Mouse (Mus musculus) heart, embryonic 13.5 days (tissue): ENCODE data around the gene Ccdc51. TPM values are rescaled to one million over a fixed set of nuclear protein-coding genes. Genes with fewer than 3 reads are reported as not detected.
A peak's percentile ranks its signal among the peaks of the same experiment; 100 is the strongest.

Source experiments
- ATAC-seq: fragments of 200-750 bp; cut with Nextera tagmentation; 2 replicates; pipeline ENCODE4 v1.8.0; 2017; ENCODE audit warnings: moderate TSS enrichment; ENCODE audit not compliant: insufficient number of reproducible peaks, low FRiP score, low TSS enrichment; ENCODE audit errors: extremely low read depth
- H3K27ac ChIP-seq: fragments of 300-500 bp; sonication (generic); replicated peaks from 2 replicates; pipeline ENCODE4 v1.5.1; 2015; ENCODE audit warnings: moderate library complexity, mild to moderate bottlenecking, inconsistent platforms
- H3K27me3 ChIP-seq: fragments of 300-500 bp; sonication (generic); replicated peaks from 2 replicates; pipeline ENCODE4 v1.6.1; 2015; ENCODE audit warnings: mild to moderate bottlenecking, inconsistent platforms
- H3K36me3 ChIP-seq: fragments of 300-500 bp; sonication (generic); 2 replicates; pipeline ENCODE4 v1.6.1; 2015; ENCODE audit warnings: mild to moderate bottlenecking, inconsistent platforms
- H3K4me1 ChIP-seq: fragments of 300-500 bp; sonication (generic); 2 replicates; pipeline ENCODE4 v1.6.1; 2015; ENCODE audit warnings: inconsistent platforms
- H3K4me2 ChIP-seq: fragments of 300-500 bp; sonication (generic); 2 replicates; pipeline ENCODE4 v1.6.1; 2015; ENCODE audit warnings: inconsistent platforms, mild to moderate bottlenecking, moderate library complexity
- H3K4me3 ChIP-seq: fragments of 300-500 bp; sonication (generic); 2 replicates; pipeline ENCODE4 v1.5.1; 2015; ENCODE audit warnings: moderate library complexity, mild to moderate bottlenecking, inconsistent platforms
- H3K9ac ChIP-seq: fragments of 300-500 bp; sonication (generic); 2 replicates; pipeline ENCODE4 v1.6.1; 2015; ENCODE audit warnings: inconsistent platforms, mild to moderate bottlenecking, moderate library complexity
- H3K9me3 ChIP-seq: fragments of 300-500 bp; sonication (generic); 2 replicates; pipeline ENCODE4 v1.6.1; 2016; ENCODE audit warnings: inconsistent platforms
- WGBS: fragments of 180-500 bp; shearing (Covaris S2); methylation state at CpG from one replicate; pipeline ENCODE4 v1.1.7; 2015; ENCODE audit warnings: mixed read lengths; 5-methylcytosine and 5-hydroxymethylcytosine counted together
- polyA plus RNA-seq: library from polyadenylated mRNA; unstranded; fragments of >200 nt; fragmentation: Nextera tagmentation; extraction: Ambion mirVana; gene quantifications from 2 replicates; pipeline ENCODE4 v1.2.1, GENCODE M21; 2015

Ccdc51 gene
- polyA plus RNA-seq, 1 experiment from 2014 or later = 12.4 TPM

- ATAC-seq = no peak
- no peak overlapping the region for H3K27ac ChIP-seq
- peaks cover 13% of the 10 kb centered on the region for H3K4me1 ChIP-seq
- H3K27me3 ChIP-seq = no peaks in the 10 kb centered on the region
- WGBS = 69% methylated on average over 3 of the region's 3 CpGs
- no peak overlapping the region for H3K4me3 ChIP-seq
- H3K9ac ChIP-seq = no peak overlapping the region
- no peak overlapping the region for H3K4me2 ChIP-seq
- H3K9me3 ChIP-seq = no peaks in the 10 kb centered on the region
- peaks cover 55% of the 10 kb centered on the region for H3K36me3 ChIP-seq
Observed at GRCm38 (mm10) chr9:109050674-109050997, 31.7 kb upstream of the Ccdc51 start.

- Histone ChIP-seq H3K27me3 (no peaks in the 10 kb centered on the region), H3K27ac (no peak overlapping the region), H3K4me2 (no peak overlapping the region), H3K9me3 (no peaks in the 10 kb centered on the region), H3K4me3 (no peak overlapping the region), H3K36me3 (peaks cover 59% of the 10 kb centered on the region), H3K4me1 (peaks cover 13% of the 10 kb centered on the region), H3K9ac (no peak overlapping the region)
- ATAC-seq = no peak
- 86% methylated on average over 13 of the region's 13 CpGs for WGBS
Observed at GRCm38 (mm10) chr9:109051011-109051501, 31.2 kb upstream of the Ccdc51 start.

DNA sequence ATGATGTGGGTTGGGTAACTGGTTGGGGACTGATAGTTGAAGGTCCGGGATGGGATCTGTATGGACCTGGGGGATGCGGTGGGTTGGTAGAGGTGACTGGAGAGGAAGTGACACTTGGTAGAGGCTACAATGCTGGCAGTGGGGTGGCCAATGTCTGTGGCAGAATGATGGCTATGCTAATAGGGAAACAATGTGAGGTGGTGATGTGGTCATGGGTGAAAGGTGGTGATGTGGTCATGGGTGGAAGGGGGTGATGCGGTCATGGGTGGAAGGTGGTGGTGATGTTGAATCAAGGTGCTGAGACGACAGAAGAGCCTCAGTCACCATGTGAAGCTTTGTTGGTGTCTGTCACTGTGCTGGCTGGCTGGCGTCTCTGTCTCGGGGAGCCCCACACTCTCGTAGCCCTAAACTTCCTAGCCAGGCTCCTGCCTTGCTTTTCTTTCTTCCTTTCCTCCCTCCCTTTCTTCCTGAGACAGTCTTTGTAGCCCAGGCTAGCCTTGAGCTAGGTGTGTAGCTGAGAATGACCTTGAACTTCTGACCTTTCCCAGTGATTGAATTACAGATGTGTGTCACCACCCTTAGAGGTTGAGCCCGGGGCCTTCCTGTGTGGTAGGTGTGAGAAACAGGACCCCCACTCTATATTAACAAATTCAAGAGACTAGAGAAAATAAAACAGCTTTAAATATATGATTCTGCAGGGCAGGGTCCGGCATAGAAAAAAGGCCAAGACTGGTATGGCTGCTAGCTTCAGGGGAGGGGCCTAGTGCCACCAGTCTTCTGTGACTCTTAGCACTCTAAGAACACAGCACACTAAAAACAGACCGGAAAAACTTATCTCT, 30.4 kb upstream of the Ccdc51 start:
- H3K4me1 ChIP-seq = peaks cover 13% of the 10 kb centered on the region
- no peak for ATAC-seq
- H3K9me3 ChIP-seq = no peaks in the 10 kb centered on the region
- 80% methylated on average over 10 of the region's 10 CpGs for WGBS
- peaks cover 60% of the 10 kb centered on the region for H3K36me3 ChIP-seq
- H3K4me3 ChIP-seq = no peak overlapping the region
- H3K9ac ChIP-seq = no peak overlapping the region
- H3K27ac ChIP-seq = no peak overlapping the region
- H3K4me2 ChIP-seq = no peak overlapping the region
- no peaks in the 10 kb centered on the region for H3K27me3 ChIP-seq

DNA sequence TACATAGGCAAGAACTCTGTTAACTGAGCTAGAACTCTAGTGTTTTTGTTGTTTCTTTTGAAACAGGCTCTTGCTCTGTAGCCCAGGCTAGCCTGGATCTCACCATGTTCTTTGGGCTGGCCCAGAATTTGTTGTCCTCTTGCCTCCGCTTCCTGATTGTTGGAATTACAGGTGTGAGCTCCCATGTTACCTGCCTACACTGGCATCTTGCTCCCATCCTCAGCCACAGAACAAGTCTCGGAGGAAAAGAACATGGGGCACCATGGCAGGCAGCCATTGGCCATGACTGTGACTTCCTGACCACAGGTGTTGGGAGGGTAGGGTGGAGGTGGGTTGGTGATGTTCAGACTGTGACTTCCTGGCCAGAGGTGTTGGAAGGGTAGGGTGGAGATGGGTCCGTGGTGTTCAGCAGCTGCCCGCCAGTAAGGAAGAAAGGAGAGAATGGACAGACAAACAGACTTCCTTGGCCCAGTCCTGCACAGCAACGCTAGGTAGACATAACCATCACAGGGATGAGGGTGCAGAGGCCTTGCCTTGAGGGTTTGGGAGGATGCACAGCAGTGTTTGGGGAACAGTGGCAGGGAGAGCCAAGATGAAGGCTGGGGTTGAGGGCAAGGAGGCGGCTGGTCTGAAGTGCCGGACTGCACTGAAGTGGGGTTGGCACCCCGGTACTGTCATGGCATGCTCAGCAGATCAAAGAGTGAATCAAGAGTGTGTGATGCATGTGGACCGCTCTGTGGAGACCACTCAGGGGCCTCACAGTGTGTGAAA, 29.6 kb upstream of the Ccdc51 start:
- no peaks in the 10 kb centered on the region for H3K27me3 ChIP-seq
- no peak overlapping the region for H3K4me2 ChIP-seq
- no peak for ATAC-seq
- no peaks in the 10 kb centered on the region for H3K9me3 ChIP-seq
- no peak overlapping the region for H3K9ac ChIP-seq
- no peak overlapping the region for H3K4me3 ChIP-seq
- 83% methylated on average over 9 of the region's 9 CpGs for WGBS
- H3K36me3 ChIP-seq = peaks cover 68% of the 10 kb centered on the region
- H3K4me1 ChIP-seq = peaks cover 13% of the 10 kb centered on the region
- no peak overlapping the region for H3K27ac ChIP-seq

- no peaks in the 10 kb centered on the region for H3K9me3 ChIP-seq
- H3K27me3 ChIP-seq = no peaks in the 10 kb centered on the region
- H3K4me3 ChIP-seq = no peak overlapping the region
- no peak overlapping the region for H3K9ac ChIP-seq
- WGBS = 77% methylated on average over 3 of the region's 3 CpGs
- H3K4me2 ChIP-seq = no peak overlapping the region
- H3K27ac ChIP-seq = no peak overlapping the region
- peaks cover 18% of the 10 kb centered on the region for H3K4me1 ChIP-seq
- H3K36me3 ChIP-seq = peaks cover 68% of the 10 kb centered on the region
- ATAC-seq = no peak
Observed at GRCm38 (mm10) chr9:109053366-109053765, 28.9 kb upstream of the Ccdc51 start.

DNA sequence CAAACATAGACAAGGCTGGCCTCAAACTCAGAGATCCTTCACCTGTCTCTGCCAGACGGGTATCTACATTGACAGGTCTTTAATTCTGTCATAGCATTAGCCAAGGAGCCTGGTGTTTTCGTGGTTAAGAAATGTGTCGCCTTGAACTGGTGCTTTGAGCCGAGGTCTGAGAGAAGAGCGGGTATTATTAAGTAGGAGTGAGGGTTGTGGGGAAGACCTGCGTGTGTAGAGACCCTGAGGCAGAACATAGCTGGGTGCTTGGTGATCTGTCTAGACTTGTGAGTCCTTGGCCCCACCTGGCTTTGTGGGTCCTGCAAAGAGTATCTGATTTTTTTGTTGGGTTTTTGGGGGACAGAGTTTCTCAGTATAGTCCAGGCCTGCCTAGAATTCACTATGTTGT, 28.4 kb upstream of the Ccdc51 start:
- peaks cover 23% of the 10 kb centered on the region for H3K4me1 ChIP-seq
- no peaks in the 10 kb centered on the region for H3K27me3 ChIP-seq
- ATAC-seq = no peak
- peak overlapping the region; percentile 78; the same call in 1 of the 2 replicates for H3K27ac ChIP-seq
- 66% methylated on average over 6 of the region's 6 CpGs for whole genome bisulfite sequencing
- no peak overlapping the region for H3K9ac ChIP-seq
- no peak overlapping the region for H3K4me2 ChIP-seq
- no peak overlapping the region for H3K4me3 ChIP-seq
- peaks cover 68% of the 10 kb centered on the region for H3K36me3 ChIP-seq
- no peaks in the 10 kb centered on the region for H3K9me3 ChIP-seq

GRCm38 (mm10) chr9:109054712-109055111, 27.6 kb upstream of the Ccdc51 start:
- WGBS = 6% methylated on average over 7 of the region's 7 CpGs
- H3K27me3 ChIP-seq = no peaks in the 10 kb centered on the region
- H3K9ac ChIP-seq = peak overlapping the region; percentile 67

DNA sequence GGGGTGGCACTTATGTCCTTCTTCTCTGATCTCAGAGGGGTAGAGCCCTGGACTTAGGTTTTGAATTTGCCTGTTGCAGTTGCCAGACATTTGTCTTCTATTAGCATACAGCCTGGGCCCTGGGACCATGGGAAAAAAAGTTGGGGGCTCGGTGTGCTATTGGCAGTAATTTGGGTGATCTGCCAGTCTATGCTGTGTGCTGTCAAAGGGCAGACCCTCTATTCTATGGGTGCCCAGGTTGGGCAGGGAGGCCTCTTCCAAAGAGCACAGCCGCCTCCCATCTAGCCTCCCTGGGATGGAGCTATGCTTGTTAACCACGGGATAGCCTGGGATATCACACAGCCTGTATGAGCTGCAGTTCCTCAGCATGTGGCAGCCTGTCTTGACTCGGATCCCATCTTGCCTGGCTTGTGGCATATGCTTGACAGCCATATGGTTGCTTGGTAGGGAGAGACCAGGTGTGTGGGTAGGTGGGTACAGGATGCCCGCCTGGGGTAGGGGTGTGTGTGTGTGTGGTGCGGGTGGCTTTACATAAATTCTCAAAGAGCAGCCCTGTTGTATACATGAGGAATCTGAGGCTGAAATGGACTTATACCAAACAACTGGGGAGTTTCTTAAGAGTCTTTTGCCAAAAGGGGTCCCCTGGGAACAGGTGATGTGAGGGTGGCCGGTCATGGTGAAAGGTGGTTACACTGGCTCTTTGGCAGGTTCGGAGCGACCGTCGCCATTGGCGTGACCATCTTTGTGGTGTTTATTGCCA, 26.8 kb upstream of the Ccdc51 start:
- Histone ChIP-seq H3K36me3 (peaks cover 66% of the 10 kb centered on the region), H3K9me3 (no peaks in the 10 kb centered on the region), H3K27ac (peak overlapping the region; percentile 78), H3K9ac (peak overlapping the region; percentile 67), H3K4me1 (peaks cover 34% of the 10 kb centered on the region), H3K4me2 (peak overlapping the region; percentile 65), H3K27me3 (no peaks in the 10 kb centered on the region), H3K4me3 (peak overlapping the region; percentile 46)
- ATAC-seq = no peak
- 85% methylated on average over 12 of the region's 12 CpGs for WGBS

More at GRCm38 (mm10) chr9:109054712-109055111, 27.6 kb upstream of the Ccdc51 start:
- Histone ChIP-seq H3K4me3 (peak overlapping the region; percentile 46), H3K27ac (peak overlapping the region; percentile 78), H3K36me3 (peaks cover 62% of the 10 kb centered on the region), H3K9me3 (no peaks in the 10 kb centered on the region), H3K4me2 (peak overlapping the region; percentile 65), H3K4me1 (peaks cover 31% of the 10 kb centered on the region)
- ATAC-seq = peak; percentile 48; the same call in 1 of the 2 replicates

GRCm38 (mm10) chr9:109056081-109056690, 26.1 kb upstream of the Ccdc51 start:
- ATAC-seq = no peak
- WGBS = 91% methylated on average over 17 of the region's 17 CpGs
- no peak overlapping the region for H3K4me2 ChIP-seq
- no peaks in the 10 kb centered on the region for H3K9me3 ChIP-seq
- no peak overlapping the region for H3K4me3 ChIP-seq
- H3K27ac ChIP-seq = no peak overlapping the region
- H3K36me3 ChIP-seq = peaks cover 65% of the 10 kb centered on the region
- no peaks in the 10 kb centered on the region for H3K27me3 ChIP-seq
- peaks cover 34% of the 10 kb centered on the region for H3K4me1 ChIP-seq
- no peak overlapping the region for H3K9ac ChIP-seq

GRCm38 (mm10) chr9:109056916-109057315, 25.4 kb upstream of the Ccdc51 start:
- Histone ChIP-seq H3K36me3 (peaks cover 62% of the 10 kb centered on the region), H3K9ac (no peak overlapping the region), H3K27ac (no peak overlapping the region), H3K4me1 (peaks cover 34% of the 10 kb centered on the region), H3K27me3 (no peaks in the 10 kb centered on the region), H3K4me3 (no peak overlapping the region), H3K4me2 (no peak overlapping the region), H3K9me3 (no peaks in the 10 kb centered on the region)
- WGBS = 83% methylated on average over 4 of the region's 4 CpGs
- no peak for ATAC-seq
